Mouse (Mus musculus) left cerebral cortex, adult 2 months (tissue): ENCODE results near the gene Kirrel2. TPM values are rescaled to one million over a fixed set of nuclear protein-coding genes. Genes with fewer than 3 reads are reported as not detected.

Source experiments
- DNase-seq, 2 experiments: peaks; one replicate each; pipeline ENCODE4 v3.0.0; 2021 to 2022; ENCODE audit warnings: low spot score in 2 of 2, mixed read lengths in 1 of 2; ENCODE audit errors: extremely low spot score in 1 of 2
- H3K27ac ChIP-seq: fragments of 200-600 bp; 2 replicates; pipeline ENCODE4 v1.8.1; 2022
- H3K4me3 ChIP-seq: fragments of 200-600 bp; 2 replicates; pipeline ENCODE4 v1.8.1; 2022
- CTCF ChIP-seq: fragments of 200-600 bp; IDR thresholded peaks from 2 replicates; pipeline ENCODE4 v1.8.1; 2022; ENCODE audit warnings: antibody characterized with exemption, mild to moderate bottlenecking, moderate library complexity
- intact Hi-C: fragments of 180-260 bp; cut with DNase I; formaldehyde crosslinking; loops from one replicate; pipeline ENCODE4 v1.15.1; 2025
- total RNA-seq, 2 experiments: library from RNA; stranded (reverse); gene quantifications; 2 replicates each; pipeline ENCODE4 v1.2.3; 2021

Gene Kirrel2
- total RNA-seq, 2 experiments from 2014 or later = 11.0 to 11.9 TPM

GRCm38 (mm10) chr7:30429327-30429726 is 28.2 kb downstream of the Kirrel2 start:
- intact Hi-C loops = no loop called here
- Histone ChIP-seq H3K27ac (no peak overlapping the region), H3K4me3 (no peak overlapping the region)
- DNase-seq = no peak
- no peak for TF ChIP-seq CTCF

DNA sequence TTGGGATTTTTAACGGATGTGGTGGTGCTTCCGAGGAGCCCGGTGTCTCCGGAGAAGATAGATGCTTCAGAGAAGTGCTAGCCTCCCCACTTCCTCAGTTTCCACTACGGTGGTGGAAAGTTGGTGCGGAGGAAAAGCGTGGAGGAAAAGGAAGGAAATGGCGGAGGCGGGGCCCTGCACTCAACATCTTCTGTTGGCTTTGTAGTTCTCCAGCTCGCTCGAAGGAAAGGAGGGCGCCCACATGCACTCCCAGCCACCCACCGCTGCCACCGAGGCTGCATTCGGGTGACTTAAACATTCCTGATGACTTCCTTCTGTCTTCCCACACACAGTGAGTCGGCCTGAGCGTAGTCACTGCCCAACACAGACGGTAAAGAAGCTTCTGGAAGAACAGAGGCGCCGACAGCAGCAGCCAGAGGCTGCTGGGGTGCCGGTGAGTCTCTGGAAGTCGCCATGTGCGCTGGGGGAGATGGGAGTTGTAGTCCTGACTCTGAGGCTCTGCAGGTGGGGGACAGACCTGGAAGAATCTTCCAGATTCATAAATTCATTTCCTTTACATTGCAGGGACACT is 34.3 kb downstream of the Kirrel2 start:
- Histone ChIP-seq H3K27ac (peak overlapping the region; percentile 86), H3K4me3 (peak overlapping the region; percentile 77)
- TF ChIP-seq CTCF = no peak
- DNase-seq = peak; percentile 67 to 69
- intact Hi-C loops = no loop called here

DNA sequence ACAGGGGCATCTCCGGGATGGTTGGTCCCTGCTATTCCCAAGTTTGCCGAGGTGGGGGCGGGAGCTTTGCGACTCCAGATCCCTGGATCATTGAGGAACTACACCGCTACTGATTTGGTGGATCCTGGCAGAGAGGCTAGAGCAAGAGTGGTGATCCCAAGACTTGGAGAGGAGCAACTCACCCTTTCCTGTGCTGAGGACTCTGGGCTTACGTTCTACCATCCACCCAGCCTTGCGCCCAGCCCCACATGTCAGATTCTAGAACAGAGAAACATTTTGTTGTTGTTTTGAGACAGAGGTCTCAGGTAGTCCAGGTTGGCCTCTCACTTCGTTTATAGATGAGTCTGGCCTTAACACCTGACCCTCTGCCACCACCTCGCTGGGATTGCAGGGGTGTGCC is 34.9 kb downstream of the Kirrel2 start:
- intact Hi-C loops = loop anchor here (1.0 kb wide), 1 partner anchor 49 kb away; no protein-coding TSS in a partner anchor

DNA sequence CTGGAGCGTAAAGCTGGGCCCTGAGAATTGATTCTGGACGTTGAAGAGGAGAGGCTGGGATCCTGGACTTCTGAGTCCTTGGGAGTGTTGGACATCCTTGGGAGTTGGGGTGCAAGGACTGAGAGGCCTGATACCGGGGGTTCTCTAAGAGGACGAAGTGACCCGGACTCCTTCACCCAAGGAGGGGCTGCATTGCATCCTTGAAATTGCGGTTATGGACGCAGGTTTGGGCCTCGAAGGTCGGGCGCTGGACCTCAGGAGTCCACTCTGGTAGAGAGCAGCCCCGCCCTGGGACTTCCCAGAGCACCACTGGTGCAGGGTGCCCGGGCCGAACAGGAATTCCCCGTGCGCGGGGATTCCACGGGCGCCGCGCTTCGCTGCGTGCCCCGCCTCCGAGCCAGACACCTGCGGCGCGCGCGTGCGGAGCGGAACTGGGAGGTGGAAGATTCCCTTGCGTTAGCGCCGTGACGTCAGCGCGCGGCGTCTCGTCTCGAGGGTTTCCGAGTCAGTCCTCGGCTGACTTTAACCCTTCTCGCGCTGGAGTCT is 35.5 kb downstream of the Kirrel2 start:
- H3K27ac ChIP-seq = peak overlapping the region; percentile 86
- peak; percentile 93 to 95 for DNase-seq
- no peak for TF ChIP-seq CTCF
- intact Hi-C loops = loop anchor here (1.0 kb wide), 1 partner anchor 49 kb away; no protein-coding TSS in a partner anchor
- peak overlapping the region; percentile 77 for H3K4me3 ChIP-seq

More for the DNA sequence above, 34.9 kb downstream of the Kirrel2 start:
- peak overlapping the region; percentile 86 for H3K27ac ChIP-seq
- DNase-seq = no peak
- TF ChIP-seq CTCF = no peak
- peak overlapping the region; percentile 77 for H3K4me3 ChIP-seq

- intact Hi-C loops = no loop called here
- TF ChIP-seq CTCF = no peak
- peak within 1 kb of the TSS; percentile 86 for H3K27ac ChIP-seq
- peak within 1 kb of the TSS; percentile 77 for H3K4me3 ChIP-seq
- DNase-seq = peak; percentile 55 to 64
Observed at GRCm38 (mm10) chr7:30421175-30421889, 36.2 kb downstream of the Kirrel2 start, which contains the start of gene Nfkbid. Nfkbid (plus strand) TSS chr7:30421732.

DNA sequence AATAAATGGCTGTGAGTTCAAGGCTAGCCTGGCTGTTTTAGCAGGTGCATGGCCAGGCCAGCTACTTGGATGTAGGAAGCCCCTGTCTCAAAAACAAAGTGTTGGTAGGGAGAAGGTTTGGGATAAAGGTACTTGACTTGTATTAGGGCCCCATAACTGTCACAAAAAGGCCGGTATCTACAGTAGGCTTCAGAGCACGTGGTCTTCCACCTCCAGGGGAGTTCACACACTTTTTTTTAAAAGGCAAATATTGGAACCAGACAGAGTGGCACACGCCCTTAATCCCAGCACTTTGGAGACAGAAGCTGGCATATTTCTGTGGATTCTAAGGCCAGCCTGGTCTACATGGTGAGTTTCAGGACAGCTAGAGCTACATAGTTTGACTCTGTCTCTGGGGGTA is 36.8 kb downstream of the Kirrel2 start:
- Histone ChIP-seq H3K4me3 (no peak overlapping the region), H3K27ac (no peak overlapping the region)
- no peak for DNase-seq
- intact Hi-C loops = no loop called here
- no peak for TF ChIP-seq CTCF

GRCm38 (mm10) chr7:30419561-30420499 is 37.7 kb downstream of the Kirrel2 start, which contains the start of gene Hcst:
Hcst (minus strand) TSS chr7:30419854.
- Histone ChIP-seq H3K4me3 (no peak within 1 kb of the TSS), H3K27ac (no peak within 1 kb of the TSS)
- DNase-seq = no peak
- intact Hi-C loops = no loop called here
- no peak for TF ChIP-seq CTCF

GRCm38 (mm10) chr7:30417856-30418255 is 39.6 kb downstream of the Kirrel2 start:
- no peak overlapping the region for H3K27ac ChIP-seq
- DNase-seq = no peak
- intact Hi-C loops = no loop called here

GRCm38 (mm10) chr7:30413596-30413995 is 43.9 kb downstream of the Kirrel2 start, which contains the start of gene Tyrobp:
Tyrobp (plus strand) TSS chr7:30413760.
- DNase-seq = no peak
- intact Hi-C loops = no loop called here
- TF ChIP-seq CTCF = no peak
- Histone ChIP-seq H3K27ac (peak within 1 kb of the TSS; percentile 40; the same call in 1 of the 2 replicates), H3K4me3 (no peak within 1 kb of the TSS)

More at GRCm38 (mm10) chr7:30417856-30418255, 39.6 kb downstream of the Kirrel2 start:
- H3K4me3 ChIP-seq = no peak overlapping the region
- TF ChIP-seq CTCF = no peak

GRCm38 (mm10) chr7:30412735-30413147 is 44.7 kb downstream of the Kirrel2 start:
- Histone ChIP-seq H3K4me3 (no peak overlapping the region), H3K27ac (no peak overlapping the region)
- no peak for TF ChIP-seq CTCF
- no peak for DNase-seq
- intact Hi-C loops = no loop called here

DNA sequence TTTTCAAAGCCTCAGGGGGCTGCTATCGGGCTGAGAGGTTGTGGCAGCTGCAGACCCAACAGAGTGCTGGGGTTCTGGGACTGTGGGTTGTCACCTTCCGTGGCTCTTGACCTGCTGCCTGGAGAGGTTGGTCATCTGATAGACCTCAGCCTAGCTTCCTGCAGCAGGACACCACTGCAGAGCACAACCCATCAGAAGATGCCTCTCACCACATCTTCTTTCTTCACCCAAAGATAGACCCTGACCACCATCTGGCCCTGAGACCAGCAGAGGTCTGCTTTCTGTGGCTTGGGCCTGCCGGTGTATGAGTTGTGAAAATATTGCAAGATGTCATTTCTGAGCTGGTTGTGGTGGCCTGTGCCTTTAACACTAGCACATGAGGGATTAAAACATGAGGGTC is 46.5 kb downstream of the Kirrel2 start:
- Histone ChIP-seq H3K4me3 (no peak overlapping the region), H3K27ac (no peak overlapping the region)
- DNase-seq = no peak
- intact Hi-C loops = no loop called here
- TF ChIP-seq CTCF = no peak
